ENCODE assay signal across 6 mouse cellular contexts in genomic region chr2:49961991-49962390, GRCm38 (mm10).
"Had no signal": no experiment of that assay in that cellular context is flagged by ENCODE, and none has a peak within 500 bp of the region (broad histone marks: within the 10 kb centered on the region; RNA-seq: fewer than 3 reads in every experiment).

No protein-coding gene starts in this region.

- DNase-seq: lung, postnatal 14 days; lung, postnatal 36 days; right cerebral cortex, postnatal 14 days; thymus, adult 2 months; thymus, postnatal 25 days; thymus, postnatal 4 days had no signal
